Mouse (Mus musculus) adrenal gland, adult (tissue): ENCODE data around the gene Pitpnm2.

Experiments used
- DNase-seq, 2 experiments: peaks; one replicate each; pipeline ENCODE4 v3.0.0; 2022 to 2023; ENCODE audit warnings: low spot score in 1 of 2; ENCODE audit not compliant: inconsistent age in 2 of 2

The Pitpnm2 gene

DNA sequence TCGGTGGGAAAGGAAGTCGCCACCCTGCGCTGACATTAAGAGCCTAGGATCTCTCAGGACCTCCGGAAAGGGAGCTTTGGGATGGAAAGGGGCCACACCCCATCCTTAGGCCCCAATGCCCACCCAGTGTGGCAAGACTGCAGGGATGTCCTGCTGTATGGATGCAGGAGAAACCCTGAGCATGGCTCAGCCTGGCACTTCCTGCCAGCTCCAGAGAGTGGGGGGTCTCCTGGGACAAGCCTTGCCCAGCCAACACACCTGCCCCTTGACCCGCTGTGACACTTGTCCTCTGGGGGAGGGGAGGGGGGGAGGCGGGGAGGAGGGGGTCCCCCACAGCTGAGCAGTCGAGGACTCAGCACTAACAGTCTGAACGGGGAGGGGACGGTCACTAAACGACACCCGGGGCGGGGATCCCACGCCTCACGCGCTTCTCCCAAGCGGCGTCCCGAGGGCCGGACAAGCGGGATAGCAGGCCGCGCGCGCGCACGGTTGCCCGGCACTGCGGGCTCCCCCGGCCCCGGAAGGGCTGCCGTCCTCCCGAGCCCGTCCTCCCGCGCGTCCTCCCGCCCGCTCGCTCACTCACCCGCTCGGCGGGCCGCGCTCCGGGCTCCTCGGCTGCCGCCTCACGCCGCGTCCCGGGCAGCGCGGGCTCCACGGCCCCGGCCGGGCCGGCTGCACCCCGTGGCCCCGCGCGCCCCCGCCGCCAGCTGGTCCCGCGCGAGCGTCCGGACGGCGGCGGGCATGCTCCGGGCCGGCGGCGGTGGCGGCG, 531 bp downstream of the Pitpnm2 start:
- DNase-seq = peak; percentile 75 to 91

- peak; percentile 63 to 71 for DNase-seq
Observed at GRCm38 (mm10) chr5:124247986-124248626, 1.5 kb downstream of the Pitpnm2 start.

DNA sequence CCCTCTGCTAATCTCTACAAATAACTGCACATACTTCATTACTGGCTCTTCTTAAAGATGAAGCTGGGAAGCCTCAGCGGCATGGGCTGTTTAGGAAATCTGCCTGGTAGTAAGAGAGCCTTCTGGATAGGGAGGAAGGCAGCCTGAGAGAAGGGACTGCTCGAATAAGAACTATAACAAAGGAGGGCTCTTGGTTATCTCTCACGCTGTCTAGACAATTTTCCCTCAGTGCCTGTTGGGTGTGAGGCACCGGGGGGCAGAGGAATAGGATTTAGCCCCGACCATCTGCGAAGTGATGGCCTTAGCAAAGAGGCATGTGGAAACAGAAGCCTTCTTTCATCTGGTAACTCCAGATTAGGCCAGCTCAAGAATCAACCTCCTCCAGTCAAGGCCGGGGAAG, 2.3 kb downstream of the Pitpnm2 start:
- DNase-seq = peak in 1 of 2 experiments; percentile 23

GRCm38 (mm10) chr5:124244885-124245284, 4.7 kb downstream of the Pitpnm2 start:
- peak in 1 of 2 experiments; percentile 69 for DNase-seq

- DNase-seq = peak in 1 of 2 experiments; percentile 23
Observed at GRCm38 (mm10) chr5:124244449-124244848, 5.1 kb downstream of the Pitpnm2 start.

DNA sequence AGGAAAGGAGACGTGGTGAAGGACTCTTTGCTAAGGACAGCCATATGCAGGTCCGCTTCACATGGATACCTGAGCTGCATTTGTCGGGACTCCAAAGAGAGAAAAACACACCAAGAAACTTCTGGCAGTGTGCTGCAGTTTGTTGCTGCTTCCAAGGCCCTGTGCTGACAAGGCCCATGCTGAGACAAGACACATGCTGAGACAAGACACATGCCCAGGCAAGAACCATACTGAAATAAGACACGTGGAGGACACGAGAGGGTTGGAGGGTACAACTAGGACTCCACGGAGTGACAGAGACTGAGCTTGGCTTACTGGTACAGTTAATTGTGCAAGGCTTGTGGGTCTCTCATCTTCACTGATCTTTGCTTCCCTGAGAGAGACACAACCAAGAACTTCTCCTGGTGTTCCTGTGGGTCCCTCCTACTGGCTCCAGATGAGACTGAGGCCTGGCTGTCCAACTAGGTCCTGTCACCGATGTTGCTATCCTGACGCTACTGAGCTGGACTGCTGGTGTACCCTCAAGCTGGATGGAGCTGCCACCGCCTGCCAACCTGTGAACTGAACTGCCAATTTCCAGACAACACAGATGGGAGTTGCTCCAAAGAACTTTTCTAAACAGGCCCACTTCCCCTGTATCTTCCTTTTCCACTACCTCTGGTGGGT, 6.2 kb downstream of the Pitpnm2 start:
- peak in 1 of 2 experiments; percentile 21 for DNase-seq

DNA sequence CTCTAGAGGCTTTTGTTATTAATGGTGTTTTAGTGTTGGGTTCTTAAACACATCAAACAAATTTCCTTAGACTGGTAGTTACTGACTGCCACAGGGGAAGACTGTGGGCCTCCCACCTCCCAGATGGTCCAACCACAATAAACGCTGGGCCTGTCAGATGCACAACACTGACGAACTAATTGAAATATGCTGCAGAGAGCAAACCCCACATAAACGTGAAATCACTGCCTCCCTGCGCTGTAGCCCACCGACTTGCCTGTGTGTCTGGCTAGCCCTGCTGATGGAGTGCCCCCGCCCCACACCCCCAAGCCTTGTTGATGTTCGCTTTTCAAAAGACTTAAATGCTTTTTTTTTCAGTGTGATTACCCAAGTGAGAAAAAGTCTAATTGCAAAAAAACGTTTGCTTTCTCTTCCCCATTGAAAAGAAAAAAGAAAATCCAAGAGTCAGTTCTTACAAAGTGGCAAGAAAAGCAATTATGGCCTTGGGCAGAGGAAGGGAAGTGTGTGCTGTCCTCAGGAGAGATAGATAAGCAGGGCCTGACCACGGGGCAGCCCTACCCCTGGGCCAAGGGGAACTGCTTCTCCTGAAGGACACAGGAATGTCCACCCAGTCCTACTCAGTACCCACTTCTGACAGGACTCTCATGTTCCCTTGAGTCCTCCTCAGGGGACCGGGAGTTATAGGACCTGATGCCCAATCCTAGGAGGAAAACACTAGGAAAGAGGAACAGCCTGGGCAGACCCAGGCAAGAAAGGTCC, 7.7 kb downstream of the Pitpnm2 start:
- peak in 1 of 2 experiments; percentile 66 for DNase-seq

GRCm38 (mm10) chr5:124240841-124241685, 8.5 kb downstream of the Pitpnm2 start:
- peak in 1 of 2 experiments; percentile 61 for DNase-seq

- no peak for DNase-seq
Observed at GRCm38 (mm10) chr5:124236180-124236579, 13.4 kb downstream of the Pitpnm2 start.

DNA sequence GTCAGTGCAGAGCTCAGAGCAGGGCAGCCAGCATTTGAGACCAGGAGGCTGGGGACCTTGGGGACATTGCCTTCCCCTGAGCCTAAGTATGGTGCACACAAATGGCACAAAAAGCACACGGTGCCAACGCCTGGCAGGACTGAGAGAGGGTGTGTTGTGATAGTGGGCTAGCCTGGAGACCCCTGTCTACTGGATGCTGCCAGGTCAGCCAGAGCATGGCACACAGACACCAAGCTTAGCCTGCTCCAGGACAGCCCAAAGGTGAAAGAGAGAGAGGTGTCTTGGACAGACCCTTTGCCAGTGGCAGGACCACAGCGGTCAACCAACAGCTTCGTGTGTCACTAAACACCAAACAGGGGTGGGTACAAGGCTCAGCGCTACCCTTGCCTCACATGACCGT, 14.8 kb downstream of the Pitpnm2 start:
- no peak for DNase-seq

DNA sequence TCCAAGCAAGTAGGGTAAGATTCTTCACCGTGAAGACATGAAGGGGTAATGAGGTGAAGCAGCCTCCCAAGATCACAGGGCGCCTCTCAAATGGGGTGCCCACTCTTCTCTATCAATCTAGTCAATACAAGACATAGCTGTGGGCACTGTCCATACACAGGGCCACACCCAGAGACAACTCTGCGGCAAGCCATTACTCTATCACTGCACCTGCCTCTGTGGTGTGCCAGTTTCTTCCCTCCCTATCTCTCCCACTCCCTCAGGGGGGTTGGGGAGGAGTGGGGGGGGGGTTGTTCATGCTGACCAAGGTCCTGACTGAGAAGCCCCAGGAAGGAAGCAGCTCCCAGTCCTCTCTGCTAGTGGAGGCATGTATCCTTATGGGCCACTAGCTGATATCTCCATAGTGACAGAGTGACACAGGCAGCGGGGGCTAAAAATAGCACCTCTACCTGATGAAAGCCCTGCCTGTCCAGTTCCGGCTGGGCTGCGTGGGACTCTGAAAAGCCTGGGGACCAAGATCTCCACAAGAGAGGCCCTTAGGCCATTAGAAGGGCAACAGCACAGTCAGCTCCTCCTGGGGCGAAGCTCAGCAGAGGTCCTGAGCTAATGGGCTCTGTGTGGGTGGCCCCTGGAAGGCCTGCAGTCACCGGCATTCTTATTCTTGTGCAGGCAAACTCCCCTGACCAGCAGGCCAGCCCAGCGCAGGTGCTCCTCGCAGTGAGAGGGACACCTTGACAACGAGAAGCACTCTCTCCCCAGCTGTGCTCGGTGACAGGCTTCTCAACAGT, 15.5 kb downstream of the Pitpnm2 start:
- DNase-seq = no peak

GRCm38 (mm10) chr5:124233144-124233465, 16.5 kb downstream of the Pitpnm2 start:
- no peak for DNase-seq

DNA sequence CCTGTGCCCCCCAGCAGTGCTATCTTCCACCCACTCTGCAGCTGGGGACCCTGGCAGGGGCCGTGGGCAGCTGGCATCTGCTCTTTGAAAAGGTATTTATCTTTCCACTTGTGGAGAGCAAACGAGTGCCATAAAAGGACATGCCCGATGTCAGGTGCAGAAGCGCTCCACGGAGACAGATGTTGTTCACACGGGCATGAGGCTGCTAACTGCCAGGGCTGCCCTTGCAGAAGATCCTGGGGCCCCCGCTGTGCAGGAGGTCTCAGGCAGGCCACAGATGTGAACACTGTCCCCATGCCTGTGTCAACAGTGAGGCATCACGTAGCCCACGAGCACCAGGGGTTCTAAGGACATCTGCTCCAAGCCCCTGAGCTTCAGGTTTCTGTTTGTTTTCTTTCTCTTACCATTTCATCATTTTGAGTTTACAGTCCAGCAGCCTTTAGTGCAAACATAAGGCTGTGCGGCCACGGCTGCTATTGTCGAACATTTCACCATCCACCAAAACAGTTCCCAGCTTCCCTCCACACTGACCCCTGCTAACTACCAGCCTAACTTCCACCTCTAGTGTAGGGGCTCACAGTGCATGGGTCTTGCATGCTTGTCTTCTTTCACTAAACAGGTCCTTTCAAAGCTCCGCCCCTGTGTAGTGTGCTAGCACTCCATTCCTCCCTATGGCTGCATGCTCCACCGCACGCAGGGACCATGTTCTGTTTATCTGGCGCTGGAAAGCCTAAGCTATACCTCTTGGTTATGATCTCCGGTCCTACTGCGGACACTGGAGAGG, 17.0 kb downstream of the Pitpnm2 start:
- no peak for DNase-seq

DNA sequence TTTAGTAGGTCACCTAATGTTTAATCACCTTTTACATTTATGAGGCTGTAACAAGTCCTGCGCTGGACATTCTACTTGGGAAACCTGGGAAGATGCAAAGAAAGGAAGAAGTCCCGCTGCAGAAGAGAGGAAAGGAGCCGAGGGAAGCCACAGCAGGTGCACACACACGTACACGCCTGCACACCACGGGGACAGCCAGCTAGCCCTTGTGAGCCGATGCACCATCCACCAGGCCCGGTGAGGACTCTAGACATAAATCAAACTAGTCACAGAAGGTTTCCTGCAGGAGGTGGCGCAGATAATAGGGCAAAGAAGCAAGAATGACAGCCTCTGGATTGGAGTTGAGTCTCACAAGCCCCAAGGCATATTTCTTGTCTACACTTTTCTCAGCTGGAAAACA, 19.1 kb downstream of the Pitpnm2 start:
- DNase-seq = no peak

DNA sequence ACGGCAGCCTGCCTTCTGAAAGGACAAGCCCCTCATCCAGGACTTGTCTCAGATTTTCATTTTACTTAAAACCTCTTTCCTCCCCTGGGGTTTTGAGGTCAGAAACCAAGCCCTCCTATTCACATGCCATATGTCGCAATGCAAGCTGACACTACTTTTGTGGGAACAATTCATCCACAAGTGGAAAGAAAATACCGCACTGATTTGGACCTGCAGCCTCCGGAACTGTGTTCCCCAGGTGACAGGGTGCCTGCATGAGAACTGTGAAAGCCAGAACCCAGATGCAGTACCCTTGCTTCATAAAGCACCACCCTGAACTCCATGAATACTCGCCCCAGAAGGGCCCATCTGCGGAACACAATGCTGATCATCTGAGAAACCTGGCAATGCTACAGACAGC, 22.4 kb downstream of the Pitpnm2 start:
- peak in 1 of 2 experiments; percentile 62 for DNase-seq

GRCm38 (mm10) chr5:124226494-124226893, 23.1 kb downstream of the Pitpnm2 start:
- peak; percentile 67 to 88 for DNase-seq

- peak in 1 of 2 experiments; percentile 40 for DNase-seq
Observed at GRCm38 (mm10) chr5:124225891-124226290, 23.7 kb downstream of the Pitpnm2 start.

GRCm38 (mm10) chr5:124224321-124225092, 25.1 kb downstream of the Pitpnm2 start:
- peak in 1 of 2 experiments; percentile 74 for DNase-seq
